Mouse (Mus musculus): ENCODE data around the gene Afmid.

DNA sequence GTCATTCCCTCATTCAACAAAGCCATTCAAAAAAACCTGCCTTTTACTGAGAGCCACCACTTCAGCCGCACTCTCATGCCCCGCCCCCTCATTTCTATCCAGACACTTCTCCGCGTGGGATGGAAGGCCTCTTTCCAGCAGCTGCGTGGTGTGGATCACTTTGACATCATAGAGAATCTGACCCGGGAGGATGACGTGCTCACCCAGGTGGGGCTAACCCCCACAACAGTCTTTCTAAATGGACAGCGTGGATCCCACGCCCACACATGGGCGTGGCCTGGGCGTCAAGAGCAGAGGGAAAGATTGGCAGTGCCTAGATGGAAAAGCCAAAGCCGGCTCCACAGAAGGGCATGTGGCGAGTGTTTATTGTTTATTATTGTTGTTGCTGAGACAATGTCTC, 10.6 kb downstream of the Afmid start:
- no peak for TF ChIP-seq CTCF (IDR thresholded peaks at IDR 0.05; ENCODE audit: extremely low read depth, insufficient read depth, low read length)
- no peak for TF ChIP-seq POLR2A (IDR thresholded peaks at IDR 0.05; ENCODE audit: extremely low read depth, insufficient read depth, low read length)
